ENCODE assay signal across 28 mouse cellular contexts in genomic region chr7:52159410-52159809, GRCm38 (mm10).
"Had no signal": no experiment of that assay in that cellular context is flagged by ENCODE, and none has a peak within 500 bp of the region (broad histone marks: within the 10 kb centered on the region; RNA-seq: fewer than 3 reads in every experiment).

No protein-coding gene starts in this region.

- H3K9ac ChIP-seq: embryonic facial prominence, embryonic 12.5 days; embryonic facial prominence, embryonic 13.5 days; embryonic facial prominence, embryonic 15.5 days; forebrain, embryonic 12.5 days; forebrain, embryonic 13.5 days; forebrain, embryonic 15.5 days; forebrain, postnatal 0 days had no signal

- H3K9me3 ChIP-seq: embryonic facial prominence, embryonic 12.5 days; embryonic facial prominence, embryonic 13.5 days; embryonic facial prominence, embryonic 15.5 days; forebrain, embryonic 10.5 days; forebrain, embryonic 12.5 days; forebrain, embryonic 13.5 days; forebrain, embryonic 15.5 days had no signal

- H3K27me3 ChIP-seq: embryonic facial prominence, embryonic 12.5 days; embryonic facial prominence, embryonic 13.5 days; embryonic facial prominence, embryonic 15.5 days; forebrain, embryonic 12.5 days; forebrain, embryonic 13.5 days; forebrain, embryonic 15.5 days had no signal

- H3K4me3 ChIP-seq: embryonic facial prominence, embryonic 10.5 days; embryonic facial prominence, embryonic 12.5 days; embryonic facial prominence, embryonic 13.5 days; embryonic facial prominence, embryonic 15.5 days; erythroblast, embryonic 14.5 days; forebrain, embryonic 10.5 days; forebrain, embryonic 12.5 days; forebrain, embryonic 13.5 days; forebrain, embryonic 15.5 days; gastrocnemius, adult 2 months; heart, adult 2 months had no signal

- ATAC-seq: forebrain, embryonic 13.5 days; forebrain, embryonic 14.5 days; forebrain, embryonic 15.5 days; forebrain, embryonic 16.5 days; forebrain, postnatal 0 days had no signal

- H3K4me1 ChIP-seq: embryonic facial prominence, embryonic 10.5 days; embryonic facial prominence, embryonic 12.5 days; embryonic facial prominence, embryonic 13.5 days; embryonic facial prominence, embryonic 15.5 days; forebrain, embryonic 10.5 days; forebrain, embryonic 12.5 days; forebrain, embryonic 13.5 days; forebrain, embryonic 15.5 days had no signal

- H3K4me2 ChIP-seq: embryonic facial prominence, embryonic 12.5 days; embryonic facial prominence, embryonic 13.5 days; embryonic facial prominence, embryonic 15.5 days; forebrain, embryonic 12.5 days; forebrain, embryonic 13.5 days; forebrain, embryonic 15.5 days had no signal

- DNase-seq: cerebellum, adult 2 months; cerebellum, adult 8-10 months; cerebellum, adult 9-10 months; cerebellum, adult 9-11 months; cerebellum, postnatal 10 days; cerebellum, postnatal 14 days; cerebellum, postnatal 25 days; embryo, embryonic 11 days; forebrain, postnatal 0 days; gastrocnemius, adult 2 months; gastrocnemius, postnatal 10 days; gastrocnemius, postnatal 14 days; gastrocnemius, postnatal 25 days; gastrocnemius, postnatal 36 days; heart, adult 11 months; heart, adult 18-20 months; heart, adult 2 months had no signal

- H3K36me3 ChIP-seq: embryonic facial prominence, embryonic 10.5 days; embryonic facial prominence, embryonic 12.5 days; embryonic facial prominence, embryonic 13.5 days; embryonic facial prominence, embryonic 15.5 days; forebrain, embryonic 10.5 days; forebrain, embryonic 12.5 days; forebrain, embryonic 15.5 days had no signal

- H3K27ac ChIP-seq: embryonic facial prominence, embryonic 10.5 days; embryonic facial prominence, embryonic 12.5 days; embryonic facial prominence, embryonic 13.5 days; embryonic facial prominence, embryonic 15.5 days; forebrain, embryonic 10.5 days; forebrain, embryonic 12.5 days; forebrain, embryonic 13.5 days; forebrain, embryonic 15.5 days; gastrocnemius, adult 2 months; heart, adult 2 months had no signal
